Mouse (Mus musculus) hindbrain, embryonic 15.5 days (tissue): ENCODE results near the gene C1qb. TPM values are rescaled to one million over a fixed set of nuclear protein-coding genes. Genes with fewer than 3 reads are reported as not detected.

Experiments
- ATAC-seq: fragments of 200-750 bp; cut with Nextera tagmentation; 2 replicates; pipeline ENCODE4 v1.8.0; 2017; ENCODE audit warnings: low read depth, moderate number of reproducible peaks, moderate TSS enrichment; ENCODE audit not compliant: low FRiP score
- H3K27ac ChIP-seq: fragments of 300-500 bp; sonication (generic); replicated peaks from 2 replicates; pipeline ENCODE4 v1.5.1; 2015; ENCODE audit warnings: mild to moderate bottlenecking, inconsistent platforms
- H3K27me3 ChIP-seq: fragments of 300-500 bp; sonication (generic); 2 replicates; pipeline ENCODE4 v1.6.1; 2015; ENCODE audit warnings: control low read depth, inconsistent platforms
- H3K36me3 ChIP-seq: fragments of 300-500 bp; sonication (generic); 2 replicates; pipeline ENCODE4 v1.6.1; 2015; ENCODE audit warnings: control low read depth, inconsistent platforms
- H3K4me1 ChIP-seq: fragments of 300-500 bp; sonication (generic); replicated peaks from 2 replicates; pipeline ENCODE4 v1.6.1; 2015; ENCODE audit warnings: control low read depth, inconsistent platforms
- H3K4me2 ChIP-seq: fragments of 300-500 bp; sonication (generic); 2 replicates; pipeline ENCODE4 v1.6.1; 2015; ENCODE audit warnings: moderate library complexity, mild to moderate bottlenecking, inconsistent platforms
- H3K4me3 ChIP-seq: fragments of 300-500 bp; sonication (generic); 2 replicates; pipeline ENCODE4 v1.5.1; 2015; ENCODE audit warnings: mild to moderate bottlenecking, inconsistent platforms
- H3K9ac ChIP-seq: fragments of 300-500 bp; sonication (generic); 2 replicates; pipeline ENCODE4 v1.6.1; 2015; ENCODE audit warnings: inconsistent platforms
- H3K9me3 ChIP-seq: fragments of 300-500 bp; sonication (generic); 2 replicates; pipeline ENCODE4 v1.6.1; 2016; ENCODE audit warnings: control low read depth, inconsistent platforms
- WGBS: fragments of 180-500 bp; shearing (Covaris S2); methylation state at CpG from one replicate; pipeline ENCODE4 v1.1.7; 2015; 5-methylcytosine and 5-hydroxymethylcytosine counted together
- polyA plus RNA-seq: library from polyadenylated mRNA; unstranded; fragments of >200 nt; fragmentation: Nextera tagmentation; extraction: Ambion mirVana; gene quantifications from 2 replicates; pipeline ENCODE4 v1.2.1, GENCODE M21; 2015

Gene C1qb
- polyA plus RNA-seq, result 42.6 and 56.4 TPM in 2 replicates

DNA sequence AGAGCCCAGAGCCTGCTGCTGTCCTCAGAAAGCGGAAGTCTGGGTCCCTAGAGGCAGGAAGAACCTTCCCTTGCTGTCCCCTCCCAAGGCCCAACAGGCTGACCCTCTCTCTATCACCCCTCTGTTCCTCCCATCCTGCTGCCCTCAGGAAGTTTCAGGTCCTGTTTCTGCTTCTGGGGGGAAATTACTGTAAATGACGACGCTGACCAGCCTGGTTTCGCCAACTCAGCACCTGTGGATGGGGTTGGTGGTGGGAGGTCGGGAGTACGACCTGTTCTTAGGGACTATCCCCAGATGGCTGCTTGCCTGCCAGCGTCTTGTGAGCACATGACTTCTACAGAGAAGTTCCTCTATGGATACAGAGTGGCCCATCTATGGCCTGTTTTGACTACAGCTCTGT is at the start of gene C1qb:
Gene C1qb, minus strand, starts transcription at position 87 of the 400 bp plus-strand sequence.
- Histone ChIP-seq H3K27me3 (peaks cover under 1% of the 10 kb centered on the region; the same call in 1 of the 2 replicates), H3K4me2 (no peak within 1 kb of the TSS), H3K27ac (no peak within 1 kb of the TSS), H3K4me3 (no peak within 1 kb of the TSS), H3K9me3 (no peaks in the 10 kb centered on the region), H3K36me3 (no peaks in the 10 kb centered on the region), H3K9ac (no peak within 1 kb of the TSS), H3K4me1 (no peaks in the 10 kb centered on the region; the same call in 1 of the 2 replicates)
- WGBS, result 83% methylated on average over 7 of the region's 7 CpGs
- ATAC-seq, result no peak

DNA sequence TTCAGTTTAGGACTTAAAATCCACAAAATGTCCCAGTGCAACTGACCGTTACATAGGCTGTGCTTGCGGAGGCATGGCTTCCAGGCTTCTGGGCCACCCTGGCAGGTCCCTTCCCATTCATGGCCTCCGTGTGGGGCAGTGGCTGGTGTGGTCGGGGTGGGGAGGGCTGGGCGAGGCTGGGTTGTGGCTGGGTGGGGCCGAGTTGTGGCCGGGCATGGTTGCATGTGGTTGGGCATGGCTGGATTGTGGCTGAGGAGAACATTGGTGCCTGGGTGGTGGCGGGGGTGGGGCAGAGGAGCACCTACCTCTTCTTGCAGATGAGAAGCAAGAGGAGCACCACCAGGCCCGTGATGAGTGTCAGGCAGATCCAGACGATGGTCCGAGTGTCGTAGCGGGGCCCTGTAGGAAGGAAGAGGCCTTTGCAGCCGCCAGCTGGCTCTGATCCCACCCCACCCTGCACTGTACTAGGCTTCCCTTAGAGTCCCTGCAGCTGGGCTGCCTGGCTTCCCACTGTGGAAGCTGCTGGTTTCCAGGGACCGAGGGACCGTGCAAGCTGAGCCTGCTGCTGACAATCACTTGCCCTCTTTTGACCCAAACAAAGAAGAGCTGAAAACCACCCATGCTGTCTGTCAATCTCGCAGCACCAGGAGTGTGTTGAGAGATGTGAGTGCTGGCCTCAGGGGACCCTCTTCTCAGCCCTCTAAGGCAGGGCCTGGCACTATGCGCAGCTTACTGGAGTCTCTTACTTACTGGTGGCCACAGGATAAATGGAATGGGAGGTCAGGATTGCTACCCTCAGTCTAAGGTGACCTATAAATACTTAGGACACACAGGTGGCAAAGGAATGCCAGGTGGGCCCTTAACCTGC is 49.0 kb upstream of the C1qb start:
- Histone ChIP-seq H3K4me1 (no peaks in the 10 kb centered on the region), H3K27ac (no peak overlapping the region), H3K36me3 (no peaks in the 10 kb centered on the region), H3K27me3 (0 out of 2 replicates have a peak, but pooled peaks cover 3% of the 10 kb centered on the region), H3K4me2 (no peak overlapping the region), H3K9me3 (no peaks in the 10 kb centered on the region), H3K9ac (no peak overlapping the region), H3K4me3 (no peak overlapping the region)
- 46% methylated on average over 18 of the region's 18 CpGs for WGBS
- no peak for ATAC-seq

DNA sequence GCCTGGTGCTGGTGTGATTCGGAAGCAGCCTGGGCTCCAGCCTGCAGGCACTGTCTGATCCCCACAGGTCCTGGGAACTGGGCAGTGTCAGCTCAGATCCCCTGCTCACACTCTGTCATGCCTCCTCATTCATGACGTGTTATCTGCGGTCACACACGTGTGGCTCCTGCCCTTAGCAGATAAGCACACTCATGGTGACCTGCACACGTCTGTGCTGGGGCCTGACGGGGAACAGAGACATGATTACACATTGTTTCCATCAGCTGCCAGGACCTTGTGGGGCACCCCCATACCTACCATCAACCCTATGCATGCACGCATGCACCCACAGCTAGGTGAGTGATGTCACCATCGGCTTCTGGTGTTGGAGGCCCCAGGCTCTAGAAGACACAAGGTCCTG is 44.5 kb upstream of the C1qb start:
- H3K27me3 ChIP-seq, result peaks cover 8% of the 10 kb centered on the region; the same call in 1 of the 2 replicates
- H3K9ac ChIP-seq, result no peak overlapping the region
- no peak; the same call in 1 of the 2 replicates for ATAC-seq
- no peaks in the 10 kb centered on the region for H3K36me3 ChIP-seq
- no peak overlapping the region for H3K27ac ChIP-seq
- H3K4me1 ChIP-seq, result peaks cover 13% of the 10 kb centered on the region
- H3K4me2 ChIP-seq, result no peak overlapping the region
- no peak overlapping the region for H3K4me3 ChIP-seq
- WGBS, result 88% methylated on average over 8 of the region's 8 CpGs
- H3K9me3 ChIP-seq, result no peaks in the 10 kb centered on the region

DNA sequence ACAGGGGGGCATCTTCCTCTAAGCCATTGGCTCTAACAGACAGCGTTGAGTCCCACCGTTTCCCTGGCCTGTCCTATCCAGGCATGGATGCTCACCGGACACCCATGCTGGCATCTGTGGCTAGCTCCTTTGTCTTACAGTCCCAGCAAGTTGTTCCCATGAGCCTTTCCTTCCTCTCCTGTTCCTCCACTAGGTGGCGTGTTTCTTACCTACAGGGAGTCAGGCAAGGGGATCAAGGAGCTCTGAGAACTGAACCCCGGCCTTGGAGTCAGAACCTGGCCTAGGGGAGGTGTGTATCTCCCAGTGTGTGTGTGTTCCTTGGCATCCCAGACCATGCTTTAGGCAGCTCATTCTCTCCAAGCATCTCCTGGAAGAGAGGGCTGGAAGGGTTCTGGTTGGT is 42.9 kb upstream of the C1qb start:
- Histone ChIP-seq H3K4me1 (peaks cover 13% of the 10 kb centered on the region), H3K36me3 (no peaks in the 10 kb centered on the region), H3K9me3 (no peaks in the 10 kb centered on the region), H3K4me2 (no peak overlapping the region), H3K9ac (no peak overlapping the region), H3K27ac (no peak overlapping the region), H3K4me3 (no peak overlapping the region), H3K27me3 (peaks cover 8% of the 10 kb centered on the region; the same call in 1 of the 2 replicates)
- ATAC-seq, result no peak
- WGBS, result 7% methylated on average over 5 of the region's 5 CpGs

DNA sequence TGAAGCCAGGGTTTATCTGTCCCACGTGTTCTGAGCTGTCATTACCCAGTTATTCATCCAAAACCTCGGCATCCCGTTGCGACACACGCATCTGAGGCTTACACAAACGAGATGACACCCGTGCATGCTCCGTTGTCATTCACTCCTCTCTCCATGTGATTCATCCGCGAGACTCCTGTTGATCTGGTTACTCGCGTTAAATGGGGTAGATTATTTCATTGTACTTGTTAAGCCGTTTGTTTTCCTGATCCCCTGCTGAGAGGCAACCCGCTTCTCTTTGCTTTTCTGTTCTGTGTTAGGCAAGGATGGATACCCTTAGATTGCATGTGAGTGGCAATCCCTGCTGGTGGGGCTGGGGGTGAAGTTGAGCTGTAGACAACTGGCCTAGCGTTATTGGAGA is 39.8 kb upstream of the C1qb start:
- Histone ChIP-seq H3K27me3 (peaks cover 11% of the 10 kb centered on the region; the same call in 1 of the 2 replicates), H3K4me1 (peaks cover 13% of the 10 kb centered on the region), H3K36me3 (no peaks in the 10 kb centered on the region), H3K4me3 (no peak overlapping the region), H3K9me3 (no peaks in the 10 kb centered on the region), H3K4me2 (no peak overlapping the region), H3K27ac (peak overlapping the region; percentile 39), H3K9ac (no peak overlapping the region)
- ATAC-seq, result no peak
- 4% methylated on average over 15 of the region's 15 CpGs for WGBS

DNA sequence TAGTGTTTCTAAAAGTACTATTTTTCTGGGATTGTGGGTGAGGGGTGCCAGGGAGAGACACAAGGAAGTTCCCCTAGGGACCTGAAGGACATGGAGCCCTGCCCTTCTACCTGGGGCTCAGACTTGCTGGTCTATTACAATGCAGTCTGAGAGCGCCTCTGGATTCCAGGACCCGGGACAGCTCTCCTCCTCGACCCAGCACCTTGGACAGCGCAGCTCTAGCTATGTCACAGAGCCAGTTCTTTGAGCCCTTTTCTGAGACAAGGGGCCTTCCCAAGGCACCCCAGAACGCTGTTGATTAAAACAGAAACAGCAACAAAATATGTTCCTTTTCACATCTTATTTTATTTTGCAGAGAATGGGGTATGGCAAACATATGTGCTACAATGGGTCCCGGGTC is 38.5 kb upstream of the C1qb start:
- Histone ChIP-seq H3K4me1 (peaks cover 13% of the 10 kb centered on the region), H3K4me2 (no peak overlapping the region), H3K27ac (no peak overlapping the region), H3K9me3 (no peaks in the 10 kb centered on the region), H3K27me3 (peaks cover 11% of the 10 kb centered on the region; the same call in 1 of the 2 replicates), H3K9ac (no peak overlapping the region), H3K4me3 (no peak overlapping the region), H3K36me3 (no peaks in the 10 kb centered on the region)
- ATAC-seq, result no peak
- WGBS, result 13% methylated on average over 6 of the region's 6 CpGs

DNA sequence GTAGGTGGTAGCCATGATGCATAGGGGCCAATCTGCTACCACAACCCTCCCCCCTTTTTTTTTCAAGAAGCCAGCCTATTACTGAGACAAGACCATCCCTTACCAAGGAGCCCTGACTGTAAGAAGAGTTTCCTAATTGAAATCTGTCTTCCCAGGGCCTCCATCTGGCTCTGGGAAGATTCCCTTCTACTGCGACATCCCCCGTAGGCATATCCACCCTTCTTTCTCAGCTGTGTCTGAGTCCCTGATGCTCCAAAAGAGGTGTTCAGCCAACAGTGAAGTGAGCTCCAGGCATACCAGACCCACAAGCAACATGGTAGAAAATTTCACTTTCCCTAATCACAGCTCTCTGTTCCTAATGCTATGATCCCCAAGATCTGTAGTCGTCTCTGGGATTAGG is 33.5 kb upstream of the C1qb start:
- Histone ChIP-seq H3K27me3 (0 out of 2 replicates have a peak, but pooled peaks cover 6% of the 10 kb centered on the region), H3K27ac (no peak overlapping the region), H3K36me3 (no peaks in the 10 kb centered on the region), H3K4me1 (peaks cover 18% of the 10 kb centered on the region), H3K9ac (no peak overlapping the region), H3K4me2 (no peak overlapping the region), H3K4me3 (no peak overlapping the region), H3K9me3 (no peaks in the 10 kb centered on the region)
- 75% methylated on average over 3 of the region's 3 CpGs for WGBS
- ATAC-seq, result no peak

DNA sequence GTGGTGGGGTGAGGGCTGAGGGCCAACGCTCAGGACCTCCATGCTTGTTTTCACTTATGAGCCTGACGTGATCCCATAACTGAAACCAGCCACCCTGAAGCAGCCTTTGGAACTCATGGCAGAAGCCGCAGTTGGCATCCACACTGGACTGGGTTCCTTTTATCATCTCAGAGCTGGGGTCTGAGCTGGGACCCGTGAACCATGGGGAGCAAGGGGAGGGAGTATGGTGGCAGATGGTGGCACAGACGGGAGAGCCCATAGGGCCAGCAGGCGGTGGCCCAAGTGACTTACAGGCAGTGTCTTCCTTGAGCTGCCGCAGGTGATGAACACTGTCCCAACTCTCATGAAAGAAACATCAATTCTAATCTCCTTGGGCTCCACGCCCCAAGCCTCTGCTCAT is 32.8 kb upstream of the C1qb start:
- Histone ChIP-seq H3K27ac (no peak overlapping the region), H3K4me3 (no peak overlapping the region), H3K4me2 (no peak overlapping the region), H3K4me1 (peaks cover 21% of the 10 kb centered on the region), H3K9ac (no peak overlapping the region), H3K9me3 (no peaks in the 10 kb centered on the region), H3K27me3 (0 out of 2 replicates have a peak, but pooled peaks cover 6% of the 10 kb centered on the region), H3K36me3 (no peaks in the 10 kb centered on the region)
- ATAC-seq, result no peak
- WGBS, result 82% methylated on average over 8 of the region's 8 CpGs

DNA sequence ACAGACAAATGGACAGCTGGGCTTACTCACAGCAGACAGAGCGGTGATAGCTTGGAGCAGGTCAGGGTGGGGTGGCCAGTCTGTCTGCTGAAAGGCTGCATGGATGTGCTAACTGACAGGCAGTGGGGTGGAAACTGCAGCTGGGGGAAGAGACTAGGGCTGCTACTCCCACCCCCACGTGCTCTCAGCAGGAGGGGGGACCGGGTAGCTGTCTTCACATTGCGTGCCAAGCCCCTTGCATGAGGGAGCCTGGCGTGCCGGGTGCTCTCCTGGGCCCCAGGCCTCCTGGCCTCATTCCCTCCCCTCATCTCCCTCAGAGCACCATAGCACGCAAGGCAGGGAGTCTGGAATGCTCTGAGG is 31.2 kb upstream of the C1qb start:
- H3K9ac ChIP-seq, result no peak overlapping the region
- H3K27me3 ChIP-seq, result no peaks in the 10 kb centered on the region; the same call in 1 of the 2 replicates
- peak overlapping the region; percentile 43; the same call in 1 of the 2 replicates for H3K27ac ChIP-seq
- no peak overlapping the region for H3K4me2 ChIP-seq
- no peaks in the 10 kb centered on the region for H3K36me3 ChIP-seq
- WGBS, result 32% methylated on average over 7 of the region's 7 CpGs
- H3K9me3 ChIP-seq, result no peaks in the 10 kb centered on the region
- H3K4me1 ChIP-seq, result peaks cover 28% of the 10 kb centered on the region
- no peak overlapping the region for H3K4me3 ChIP-seq
- ATAC-seq, result peak; percentile 37; the same call in 1 of the 2 replicates

DNA sequence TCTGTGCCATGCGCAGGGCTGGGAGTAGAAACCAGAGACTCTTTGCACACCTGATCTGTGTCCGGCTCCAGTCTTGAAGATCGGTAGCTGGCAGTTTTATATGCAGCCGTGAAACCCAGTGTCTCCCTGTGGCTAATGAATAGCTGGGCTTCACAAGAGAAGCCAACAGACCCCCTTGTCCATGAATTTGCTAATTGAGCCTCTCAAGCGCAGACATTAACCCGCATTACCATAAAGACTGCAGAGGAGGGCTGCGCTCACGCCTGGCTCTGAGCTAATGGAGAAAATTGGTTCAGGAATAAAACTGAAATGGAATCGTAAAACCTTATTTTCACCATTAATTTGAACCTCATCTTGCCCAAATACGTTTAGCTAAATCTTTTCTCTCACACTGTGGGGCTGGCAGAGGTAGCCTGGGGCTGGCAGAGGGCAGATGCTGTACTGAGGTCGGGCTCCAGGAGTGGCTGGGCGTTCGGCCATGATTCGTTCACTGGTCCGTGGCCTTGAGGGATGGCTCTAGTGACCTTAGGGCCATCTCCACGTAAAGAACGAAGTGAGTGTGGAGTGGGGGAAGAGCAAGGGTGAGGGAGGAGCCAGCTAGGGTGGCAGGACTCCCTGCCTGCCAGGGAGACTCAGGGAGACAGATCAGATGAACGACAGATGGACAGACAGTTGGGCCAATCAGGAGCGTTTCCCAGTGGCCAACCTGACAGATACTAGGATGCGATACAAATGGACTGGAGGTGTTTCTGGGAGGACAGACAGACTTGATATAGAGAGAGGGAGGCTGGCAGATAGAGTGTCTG is 30.6 kb upstream of the C1qb start:
- Histone ChIP-seq H3K4me1 (peaks cover 33% of the 10 kb centered on the region), H3K4me2 (no peak overlapping the region), H3K9me3 (no peaks in the 10 kb centered on the region), H3K27ac (peak overlapping the region; percentile 43; the same call in 1 of the 2 replicates), H3K36me3 (no peaks in the 10 kb centered on the region), H3K27me3 (no peaks in the 10 kb centered on the region; the same call in 1 of the 2 replicates), H3K9ac (no peak overlapping the region), H3K4me3 (no peak overlapping the region)
- no peak for ATAC-seq
- 36% methylated on average over 20 of the region's 20 CpGs for WGBS

DNA sequence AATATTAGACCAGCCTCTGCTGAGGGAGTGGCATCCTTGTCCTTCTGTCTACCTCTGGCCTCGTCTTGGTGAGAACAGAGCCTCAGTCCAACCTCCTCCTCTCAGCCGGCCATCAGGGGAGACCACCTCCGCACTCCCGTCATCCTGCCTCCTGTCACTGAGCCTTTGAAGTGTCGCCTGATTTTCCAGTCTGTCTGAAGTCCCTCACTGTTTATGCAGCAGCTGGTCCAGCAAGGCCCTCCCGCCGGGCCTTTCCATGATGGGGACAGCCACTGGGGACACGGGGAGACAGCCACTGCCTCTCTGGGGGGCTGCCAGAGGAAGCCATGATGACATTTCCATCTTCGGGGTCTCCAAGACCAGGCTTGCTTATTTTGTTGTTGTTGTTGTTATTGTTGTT is 26.9 kb upstream of the C1qb start:
- no peak overlapping the region for H3K9ac ChIP-seq
- H3K36me3 ChIP-seq, result no peaks in the 10 kb centered on the region
- no peak overlapping the region for H3K4me2 ChIP-seq
- ATAC-seq, result no peak
- H3K4me3 ChIP-seq, result no peak overlapping the region
- no peak overlapping the region for H3K27ac ChIP-seq
- H3K9me3 ChIP-seq, result no peaks in the 10 kb centered on the region
- 9% methylated on average over 9 of the region's 9 CpGs for WGBS
- H3K27me3 ChIP-seq, result peaks cover 6% of the 10 kb centered on the region; the same call in 1 of the 2 replicates
- peaks cover 41% of the 10 kb centered on the region for H3K4me1 ChIP-seq

DNA sequence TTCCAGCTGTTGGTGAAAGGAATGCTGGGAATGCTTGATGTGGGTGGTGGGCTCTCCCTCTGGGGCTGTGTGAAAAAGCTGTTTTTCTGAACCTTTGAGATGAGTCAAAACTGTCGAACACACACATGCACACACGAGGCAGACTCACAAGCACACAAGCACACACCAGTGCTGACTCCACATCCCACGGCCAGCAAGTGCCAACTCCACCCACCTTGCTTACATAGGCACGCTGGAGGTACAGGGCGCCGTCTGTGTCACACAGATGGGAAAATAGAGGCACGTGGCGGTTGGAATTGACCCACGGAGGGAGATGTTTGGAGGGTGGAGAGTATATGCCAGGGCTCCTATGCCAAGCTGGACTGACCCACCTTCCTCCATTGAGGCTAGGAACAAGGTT is 25.8 kb upstream of the C1qb start:
- Histone ChIP-seq H3K27ac (no peak overlapping the region), H3K4me3 (no peak overlapping the region), H3K9me3 (no peaks in the 10 kb centered on the region), H3K27me3 (peaks cover 7% of the 10 kb centered on the region; the same call in 1 of the 2 replicates), H3K36me3 (no peaks in the 10 kb centered on the region), H3K4me2 (peak overlapping the region; percentile 34; the same call in 1 of the 2 replicates), H3K9ac (no peak overlapping the region), H3K4me1 (peaks cover 32% of the 10 kb centered on the region)
- no peak for ATAC-seq
- 37% methylated on average over 9 of the region's 9 CpGs for WGBS
